Mouse (Mus musculus) embryonic fibroblast, embryonic 13.5 days (primary cell): ENCODE data around the gene Ccn5. TPM values are rescaled to one million over a fixed set of nuclear protein-coding genes. Genes with fewer than 3 reads are reported as not detected.
A peak's percentile ranks its signal among the peaks of the same experiment; 100 is the strongest.

Experiments
- H3K27ac ChIP-seq: 2 replicates; pipeline ENCODE4 v1.5.1; 2012; ENCODE audit warnings: low read length, control low read depth, inconsistent platforms; ENCODE audit not compliant: insufficient read depth
- H3K4me1 ChIP-seq: 2 replicates; pipeline ENCODE4 v1.6.1; 2011; ENCODE audit warnings: low read length; ENCODE audit not compliant: control insufficient read depth, insufficient read depth
- H3K4me3 ChIP-seq: 2 replicates; pipeline ENCODE4 v1.5.1; 2011; ENCODE audit warnings: mild to moderate bottlenecking, control low read depth, low read length; ENCODE audit not compliant: insufficient read depth
- CTCF ChIP-seq: IDR thresholded peaks from 2 replicates; pipeline ENCODE4 v1.5.1; 2011; ENCODE audit warnings: mild to moderate bottlenecking, control low read depth, low read length, moderate library complexity, borderline replicate concordance; ENCODE audit not compliant: insufficient read depth
- POLR2A ChIP-seq: IDR thresholded peaks from 2 replicates; pipeline ENCODE4 v1.6.1; 2011; ENCODE audit warnings: low read depth, mild to moderate bottlenecking, control low read depth, low read length, moderate library complexity
- polyA plus RNA-seq: library from polyadenylated mRNA; stranded (reverse); fragments of >200 nt; gene quantifications from 2 replicates; pipeline ENCODE4 v1.2.4, GENCODE M21; 2011; ENCODE audit warnings: low read depth; ENCODE audit not compliant: missing spikeins, insufficient read length

Gene Ccn5
- polyA plus RNA-seq, 1 experiment: 203 TPM

- Histone ChIP-seq H3K4me1 (no peaks in the 10 kb centered on the region), H3K4me3 (no peak overlapping the region), H3K27ac (peak overlapping the region; percentile 49)
- TF ChIP-seq POLR2A (0 out of 2 replicates have a peak, but pooled peaks have one; percentile 2), CTCF (no peak)
These were observed 5.8 kb downstream of the Ccn5 start for GRCm38 (mm10) chr2:163826494-163826893.

GRCm38 (mm10) chr2:163831163-163831562 is 10.5 kb downstream of the Ccn5 start:
- no peak overlapping the region for H3K27ac ChIP-seq
- no peak overlapping the region for H3K4me3 ChIP-seq
- TF ChIP-seq CTCF (no peak), POLR2A (peak; percentile 19; the same call in 1 of the 2 replicates)
- H3K4me1 ChIP-seq: no peaks in the 10 kb centered on the region

DNA sequence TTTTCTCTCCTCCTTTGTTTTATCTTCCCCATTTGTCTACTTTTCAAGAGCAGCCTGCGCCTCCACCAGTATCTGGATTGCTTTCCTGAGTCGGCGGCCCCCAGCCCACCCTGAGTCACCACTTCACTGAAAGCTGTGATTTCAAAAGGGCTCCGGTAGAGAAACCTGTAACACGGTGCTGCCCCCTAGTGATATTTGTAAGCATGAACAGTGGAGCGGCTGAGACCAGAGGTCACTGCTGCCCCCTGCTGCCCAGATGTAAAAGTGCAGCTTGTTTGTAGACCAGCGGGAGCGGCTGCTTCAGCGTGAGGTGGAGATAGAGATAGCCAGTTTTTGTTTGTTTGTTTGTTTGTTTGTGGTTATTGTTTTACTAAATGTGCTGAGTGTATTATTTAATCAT is 17.4 kb downstream of the Ccn5 start:
- H3K4me3 ChIP-seq: no peak overlapping the region
- H3K27ac ChIP-seq: no peak overlapping the region
- TF ChIP-seq CTCF (peak; percentile 96), POLR2A (no peak)
- H3K4me1 ChIP-seq: no peaks in the 10 kb centered on the region

DNA sequence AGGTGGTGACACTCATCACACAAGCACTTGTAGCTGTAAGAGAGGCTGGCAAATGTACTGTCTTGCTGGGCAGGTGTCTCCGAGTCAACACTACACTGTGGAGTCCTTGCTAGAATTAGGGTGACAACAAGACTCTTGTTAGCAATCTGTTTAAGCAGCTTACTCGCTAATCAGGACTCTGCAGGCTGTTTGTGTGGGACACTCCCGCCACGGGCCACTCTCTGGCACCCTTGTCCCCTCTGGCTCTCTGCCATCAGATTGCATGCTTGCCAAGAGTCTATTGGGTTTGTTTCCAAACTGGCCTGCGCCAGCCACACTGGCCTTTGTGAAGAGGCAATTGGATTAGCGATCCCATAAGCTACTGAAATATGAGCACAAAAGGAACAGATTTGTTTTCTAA is 18.9 kb downstream of the Ccn5 start:
- Histone ChIP-seq H3K27ac (no peak overlapping the region), H3K4me3 (no peak overlapping the region), H3K4me1 (no peaks in the 10 kb centered on the region)
- TF ChIP-seq POLR2A (no peak), CTCF (no peak)

GRCm38 (mm10) chr2:163842043-163842442 is 21.4 kb downstream of the Ccn5 start:
- TF ChIP-seq CTCF: no peak
- TF ChIP-seq POLR2A: no peak
- H3K4me1 ChIP-seq: no peaks in the 10 kb centered on the region
- H3K4me3 ChIP-seq: no peak overlapping the region
- no peak overlapping the region for H3K27ac ChIP-seq

- no peak within 1 kb of the TSS for H3K4me3 ChIP-seq
- no peaks in the 10 kb centered on the region for H3K4me1 ChIP-seq
- H3K27ac ChIP-seq: no peak within 1 kb of the TSS
- TF ChIP-seq POLR2A: no peak
These were observed 32.8 kb downstream of the Ccn5 start, which contains the start of gene Kcnk15 for GRCm38 (mm10) chr2:163853461-163853901. Gene Kcnk15 (plus strand): TSS chr2:163853651.

DNA sequence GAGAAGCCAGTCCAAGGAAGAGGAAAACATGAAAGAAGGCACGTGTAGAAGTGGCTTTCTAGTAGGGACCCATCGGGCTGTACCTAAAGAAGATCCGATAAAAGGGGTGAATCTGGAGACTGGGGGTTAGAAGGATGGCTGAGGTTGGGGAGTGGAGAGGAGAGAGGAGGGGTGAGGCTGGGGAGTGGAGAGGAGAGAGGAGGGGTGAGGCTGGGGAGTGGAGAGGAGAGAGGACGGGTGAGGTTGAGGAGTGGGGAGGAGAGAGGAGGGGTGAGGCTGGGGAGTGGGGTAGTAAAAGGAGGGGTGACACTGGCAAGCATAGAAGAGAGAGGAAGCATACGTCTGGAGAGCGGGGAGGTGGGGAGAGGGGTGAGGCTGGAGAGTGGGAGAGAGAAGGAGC is 36.6 kb downstream of the Ccn5 start:
- TF ChIP-seq POLR2A (no peak), CTCF (no peak)
- H3K4me1 ChIP-seq: no peaks in the 10 kb centered on the region
- H3K27ac ChIP-seq: no peak overlapping the region
- H3K4me3 ChIP-seq: no peak overlapping the region

DNA sequence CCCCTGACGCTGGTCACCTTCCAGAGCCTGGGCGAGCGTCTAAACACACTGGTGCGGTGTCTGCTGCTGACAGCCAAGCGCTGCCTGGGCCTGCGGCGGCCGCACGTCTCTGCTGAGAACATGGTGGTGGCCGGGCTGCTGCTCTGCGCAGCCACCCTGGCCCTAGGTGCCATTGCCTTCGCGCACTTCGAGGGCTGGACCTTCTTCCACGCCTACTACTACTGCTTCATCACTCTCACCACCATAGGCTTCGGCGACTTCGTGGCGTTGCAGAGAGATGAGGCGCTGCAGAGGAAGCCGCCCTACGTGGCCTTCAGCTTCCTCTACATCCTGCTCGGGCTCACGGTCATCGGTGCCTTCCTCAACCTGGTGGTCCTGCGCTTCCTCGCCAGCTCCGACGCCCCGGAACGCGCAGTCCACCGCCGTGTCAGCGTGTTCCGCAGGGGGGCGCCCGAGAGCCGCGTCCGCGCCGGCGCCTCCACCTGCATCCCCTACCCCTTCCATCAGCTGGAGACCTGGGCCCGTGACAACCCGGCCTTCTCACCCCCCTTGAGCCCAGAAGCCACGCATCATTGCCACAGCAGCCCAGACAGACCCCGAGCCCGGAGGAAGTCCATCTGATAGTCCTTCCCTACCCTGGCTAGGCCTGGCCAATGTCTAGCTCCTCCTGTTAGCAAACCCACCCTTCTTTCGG is 37.7 kb downstream of the Ccn5 start:
- H3K4me3 ChIP-seq: no peak overlapping the region
- H3K4me1 ChIP-seq: no peaks in the 10 kb centered on the region
- no peak for TF ChIP-seq POLR2A
- peak; percentile 30; the same call in 1 of the 2 replicates for TF ChIP-seq CTCF
- H3K27ac ChIP-seq: no peak overlapping the region

DNA sequence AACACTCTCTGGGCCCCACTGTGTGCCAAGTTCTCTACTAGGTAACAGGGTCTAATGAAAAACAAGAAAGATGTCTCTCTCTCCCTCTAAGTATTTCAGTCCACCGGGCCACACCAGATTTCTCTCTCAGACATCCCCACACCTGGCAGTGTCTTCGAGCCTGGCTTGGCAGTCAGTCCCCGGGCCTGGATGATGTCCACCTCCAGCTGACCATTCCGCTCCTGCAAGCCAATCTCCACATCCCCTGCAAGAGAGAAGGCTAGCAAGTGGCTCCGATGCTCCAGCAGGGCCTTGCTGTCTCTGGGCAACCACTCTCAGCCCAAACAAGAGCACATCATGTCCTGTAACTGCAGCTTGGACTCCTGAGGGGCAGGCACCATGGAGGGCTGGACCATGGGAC is 44.6 kb downstream of the Ccn5 start:
- H3K27ac ChIP-seq: no peak overlapping the region
- no peak for TF ChIP-seq POLR2A
- TF ChIP-seq CTCF: no peak
- H3K4me1 ChIP-seq: no peaks in the 10 kb centered on the region
- no peak overlapping the region for H3K4me3 ChIP-seq

DNA sequence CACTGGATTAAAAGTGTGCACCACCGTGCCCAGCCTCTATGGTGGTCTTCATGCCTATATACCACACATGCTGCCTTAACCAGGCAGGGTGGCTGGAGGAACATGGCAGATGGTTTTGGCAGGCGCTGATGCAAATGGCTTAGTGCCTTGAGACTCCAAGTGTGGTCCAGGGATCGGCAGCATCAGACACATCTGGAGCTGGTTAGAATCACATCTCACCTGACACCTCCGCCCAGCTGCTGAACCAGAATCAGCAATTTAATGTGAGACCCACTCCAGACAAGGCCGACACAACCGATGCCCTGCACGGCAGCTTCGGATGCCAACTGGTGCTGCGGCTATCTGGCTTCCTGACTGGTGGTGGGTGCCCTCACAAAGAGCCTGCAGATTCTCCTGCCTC is 45.4 kb downstream of the Ccn5 start:
- Histone ChIP-seq H3K27ac (no peak overlapping the region), H3K4me3 (no peak overlapping the region), H3K4me1 (no peaks in the 10 kb centered on the region)
- TF ChIP-seq POLR2A (no peak), CTCF (no peak)

DNA sequence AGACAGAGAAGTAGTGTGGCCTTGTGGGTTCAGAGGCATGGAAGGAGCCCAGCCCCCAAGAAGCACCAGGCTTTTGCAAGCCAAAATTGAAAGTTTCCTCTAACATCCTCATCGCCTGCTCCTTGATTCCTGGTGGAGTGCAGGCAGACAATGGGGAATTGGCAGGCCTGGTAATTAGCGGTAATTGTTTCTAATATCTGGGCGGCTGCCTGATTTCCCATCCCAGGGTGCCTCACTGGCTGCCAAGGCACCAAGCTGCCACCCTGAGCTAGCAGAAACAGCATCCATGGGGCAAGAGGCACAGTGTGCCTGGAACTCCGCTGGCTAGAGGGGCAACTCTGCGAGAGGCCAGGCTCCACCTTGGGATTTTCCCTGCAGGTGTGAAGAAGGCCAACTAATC is 49.1 kb downstream of the Ccn5 start:
- Histone ChIP-seq H3K4me3 (no peak overlapping the region), H3K4me1 (no peaks in the 10 kb centered on the region), H3K27ac (no peak overlapping the region)
- no peak for TF ChIP-seq CTCF
- no peak for TF ChIP-seq POLR2A
